Mouse (Mus musculus): Measurements from ENCODE around the gene Olfr905. TPM values are rescaled to one million over a fixed set of nuclear protein-coding genes. Genes with fewer than 3 reads are reported as not detected.

Gene Olfr905
- total and polyA plus RNA-seq, 3 experiments, result 0.01 TPM; not detected in 2

- TF ChIP-seq CHD2 (IDR thresholded peaks at IDR 0.05; ENCODE audit: low read length), result no peak
- no peak for TF ChIP-seq RAD21 (IDR thresholded peaks at IDR 0.05; ENCODE audit: low read depth, low read length)
- no peak for TF ChIP-seq GATA1 (IDR thresholded peaks at IDR 0.05; ENCODE audit: low read depth, low read length)
- no peak for TF ChIP-seq EP300 (IDR thresholded peaks at IDR 0.05; ENCODE audit: low read depth in 1 of 2, low read length in 2 of 2)
- TF ChIP-seq UBTF (IDR thresholded peaks at IDR 0.05; ENCODE audit: borderline replicate concordance, insufficient read depth, low read depth, low read length), result no peak
- TF ChIP-seq ZKSCAN1 (IDR thresholded peaks at IDR 0.05; ENCODE audit: low read depth, low read length), result no peak
- no peak for TF ChIP-seq MAZ (IDR thresholded peaks at IDR 0.05; ENCODE audit: low read depth, low read length)
- TF ChIP-seq GABPA (IDR thresholded peaks at IDR 0.05; ENCODE audit: low read depth, low read length), result no peak
- TF ChIP-seq MAX (IDR thresholded peaks at IDR 0.05; ENCODE audit: low read length), result no peak
- no peak for TF ChIP-seq USF2 (IDR thresholded peaks at IDR 0.05; ENCODE audit: borderline replicate concordance in 1 of 2, insufficient read depth in 1 of 2, low read depth in 1 of 2, low read length in 2 of 2)
- no peak for TF ChIP-seq MYC (IDR thresholded peaks at IDR 0.05; ENCODE audit: low read depth, low read length)
- TF ChIP-seq POLR2AphosphoS2 (IDR thresholded peaks at IDR 0.05; ENCODE audit: low read length), result no peak
- TF ChIP-seq SMC3 (IDR thresholded peaks at IDR 0.05; ENCODE audit: low read depth, low read length), result no peak
- TF ChIP-seq ZC3H11A (IDR thresholded peaks at IDR 0.05; ENCODE audit: low read depth, low read length), result no peak
- no peak for TF ChIP-seq NRF1 (IDR thresholded peaks at IDR 0.05; ENCODE audit: insufficient read depth, low read depth, low read length, poor library complexity, severe bottlenecking)
- TF ChIP-seq HCFC1 (IDR thresholded peaks at IDR 0.05; ENCODE audit: low read depth, low read length), result no peak
- TF ChIP-seq POLR2A (IDR thresholded peaks at IDR 0.05; ENCODE audit: control insufficient read depth in 1 of 2, insufficient read depth in 1 of 2, low read depth in 1 of 2, low read length in 2 of 2, poor library complexity in 1 of 2), result no peak
- no peak within 1 kb of the TSS for H3K4me3 ChIP-seq (ENCODE audit: control insufficient read depth in 1 of 2, insufficient read depth in 1 of 2, low read depth in 2 of 2, low read length in 2 of 2)
Observed at GRCm38 (mm10) chr9:38462844-38463243, 8.1 kb upstream of the Olfr905 start, which contains the start of gene Olfr904. Olfr904 (plus strand) TSS chr9:38463144.

DNA sequence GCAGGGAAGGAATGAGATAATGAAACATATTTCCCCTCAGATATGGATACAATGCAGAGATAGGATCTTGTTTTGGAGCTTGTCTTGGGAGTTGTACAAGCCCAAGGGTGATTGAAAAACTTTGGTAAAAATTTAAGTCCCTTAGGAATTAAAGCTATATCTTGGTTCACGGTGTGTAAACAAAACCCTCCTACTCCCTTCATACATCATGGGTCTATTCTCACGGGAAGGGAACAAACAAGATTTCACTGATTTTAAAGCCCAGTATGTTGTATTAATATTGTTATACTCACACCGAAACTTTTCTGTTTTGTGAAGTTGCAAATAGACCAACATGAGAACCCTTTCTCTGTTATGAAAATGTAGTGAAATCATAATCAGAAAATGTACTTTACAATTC lies 15.9 kb downstream of the Olfr905 start, which contains the start of gene Olfr906:
TSS of gene Olfr906 (plus strand) at position 301 of the 400 bp plus-strand sequence.
- TF ChIP-seq SIN3A (IDR thresholded peaks at IDR 0.05; ENCODE audit: low read length) (no peak), MAX (IDR thresholded peaks at IDR 0.05; ENCODE audit: low read length) (no peak), SMC3 (IDR thresholded peaks at IDR 0.05; ENCODE audit: low read depth, low read length) (no peak), POLR2A (IDR thresholded peaks at IDR 0.05; ENCODE audit: control insufficient read depth in 1 of 2, insufficient read depth in 1 of 2, low read depth in 1 of 2, low read length in 2 of 2, poor library complexity in 1 of 2) (no peak)
- Histone ChIP-seq H3K27ac (ENCODE audit: control insufficient read depth, low read depth, low read length) (no peak within 1 kb of the TSS), H3K27me3 (ENCODE audit: control insufficient read depth in 1 of 2, insufficient read depth in 2 of 2, low read length in 2 of 2) (no peaks in the 10 kb centered on the region), H3K4me3 (ENCODE audit: control insufficient read depth in 1 of 2, insufficient read depth in 1 of 2, low read depth in 2 of 2, low read length in 2 of 2) (no peak within 1 kb of the TSS), H3K4me1 (ENCODE audit: control insufficient read depth in 1 of 2, insufficient read depth in 2 of 2, low read length in 2 of 2) (no peaks in the 10 kb centered on the region), H3K79me2 (ENCODE audit: control insufficient read depth, insufficient read depth, low read length, poor library complexity) (no peaks in the 10 kb centered on the region), H3K9ac (ENCODE audit: control insufficient read depth, low read depth, low read length, poor library complexity, severe bottlenecking) (no peak within 1 kb of the TSS), H3K36me3 (ENCODE audit: control insufficient read depth in 1 of 2, insufficient read depth in 2 of 2, low read length in 2 of 2) (no peaks in the 10 kb centered on the region), H3K9me3 (replicated peaks; ENCODE audit: insufficient read depth, low read length) (no peaks in the 10 kb centered on the region)
- no peak for DNase-seq (ENCODE audit: low read depth, low spot score)

More at GRCm38 (mm10) chr9:38462844-38463243, 8.1 kb upstream of the Olfr905 start, which contains the start of gene Olfr904:
- Histone ChIP-seq H3K9me3 (replicated peaks; ENCODE audit: insufficient read depth, low read length) (no peaks in the 10 kb centered on the region), H3K36me3 (ENCODE audit: control insufficient read depth in 1 of 2, insufficient read depth in 2 of 2, low read length in 2 of 2) (no peaks in the 10 kb centered on the region), H3K4me1 (ENCODE audit: control insufficient read depth in 1 of 2, insufficient read depth in 2 of 2, low read length in 2 of 2) (no peaks in the 10 kb centered on the region), H3K27me3 (ENCODE audit: control insufficient read depth in 1 of 2, insufficient read depth in 2 of 2, low read length in 2 of 2) (no peaks in the 10 kb centered on the region), H3K27ac (ENCODE audit: control insufficient read depth, low read depth, low read length) (no peak within 1 kb of the TSS), H3K79me2 (ENCODE audit: control insufficient read depth, insufficient read depth, low read length, poor library complexity) (no peaks in the 10 kb centered on the region), H3K9ac (ENCODE audit: control insufficient read depth, low read depth, low read length, poor library complexity, severe bottlenecking) (no peak within 1 kb of the TSS)
- no peak for DNase-seq (ENCODE audit: low read depth, low spot score)

All from MEL (cell line).